Mouse (Mus musculus) erythroblast, embryonic 14.5 days (primary cell): ENCODE results near the gene Fcgrt.

Experiments
- GATA1 ChIP-seq: IDR thresholded peaks from 2 replicates; pipeline ENCODE4 v1.6.1; 2012; ENCODE audit warnings: low read length, inconsistent platforms, mixed read lengths
- TAL1 ChIP-seq: IDR thresholded peaks from 3 replicates; pipeline ENCODE4 v1.6.1; 2012; ENCODE audit warnings: low read length, inconsistent platforms, mixed read lengths

DNA sequence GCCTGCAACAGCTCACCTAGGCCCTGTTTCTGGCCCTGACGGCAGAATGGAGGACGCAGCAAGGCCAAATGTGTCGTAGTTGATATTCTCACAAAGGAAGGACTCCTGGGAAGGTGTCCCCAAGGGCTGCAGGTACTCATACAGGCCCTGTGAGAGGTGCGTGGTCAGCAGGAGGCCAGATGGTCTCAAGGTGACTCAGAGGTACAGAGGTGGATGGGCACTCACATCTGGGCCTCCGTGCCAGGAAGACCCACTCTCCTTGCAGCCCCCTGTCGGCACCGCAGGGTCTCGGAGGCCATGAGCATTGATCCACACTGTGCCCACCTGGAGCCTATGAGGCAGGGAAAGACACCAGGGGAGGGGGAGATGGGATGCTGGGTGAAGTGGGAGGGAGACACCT lies 41.8 kb upstream of the Fcgrt start:
- TF ChIP-seq GATA1 (no peak), TAL1 (no peak)
